Mouse (Mus musculus) cerebellum, postnatal 36 days (tissue): ENCODE data around the gene Pym1.

Experiments
- DNase-seq, 2 experiments: peaks; one replicate each; pipeline ENCODE4 v3.0.0; 2021 to 2022; ENCODE audit warnings: mixed read lengths in 2 of 2

The Pym1 gene

GRCm38 (mm10) chr10:128745946-128746613 lies 1.6 kb upstream of the Pym1 start:
- no peak for DNase-seq

DNA sequence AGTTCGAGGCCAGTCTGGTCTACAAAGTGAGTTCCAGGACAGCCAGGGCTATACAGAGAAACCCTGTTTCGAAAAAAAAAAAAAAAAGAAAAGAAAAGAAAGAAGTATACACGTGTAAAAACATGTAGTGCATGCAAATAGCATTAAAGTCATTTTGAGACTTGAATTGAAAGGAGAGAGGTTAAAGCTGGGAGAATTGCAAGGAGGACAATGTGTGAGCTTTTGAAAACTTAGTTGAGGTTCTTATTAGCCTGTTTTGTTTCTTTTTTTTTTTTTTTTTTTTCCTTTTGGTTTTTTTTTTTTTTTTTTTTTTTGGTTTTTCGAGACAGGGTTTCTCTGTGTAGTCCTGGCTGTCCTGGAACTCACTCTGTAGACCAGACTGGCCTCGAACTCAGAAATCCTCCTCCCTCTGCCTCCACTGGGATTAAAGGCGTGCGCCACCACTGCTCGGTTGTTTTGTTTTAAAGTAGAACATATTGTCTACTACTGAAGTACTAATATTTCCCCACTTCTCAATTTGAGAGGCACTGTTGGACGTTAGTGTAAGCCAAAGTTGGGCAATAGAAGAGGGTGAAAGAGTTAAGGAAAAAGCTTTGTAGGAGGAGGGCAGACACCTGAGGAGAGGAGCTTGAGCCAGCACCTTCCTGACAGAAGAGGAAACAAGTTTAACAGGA lies 580 bp upstream of the Pym1 start:
- no peak for DNase-seq

DNA sequence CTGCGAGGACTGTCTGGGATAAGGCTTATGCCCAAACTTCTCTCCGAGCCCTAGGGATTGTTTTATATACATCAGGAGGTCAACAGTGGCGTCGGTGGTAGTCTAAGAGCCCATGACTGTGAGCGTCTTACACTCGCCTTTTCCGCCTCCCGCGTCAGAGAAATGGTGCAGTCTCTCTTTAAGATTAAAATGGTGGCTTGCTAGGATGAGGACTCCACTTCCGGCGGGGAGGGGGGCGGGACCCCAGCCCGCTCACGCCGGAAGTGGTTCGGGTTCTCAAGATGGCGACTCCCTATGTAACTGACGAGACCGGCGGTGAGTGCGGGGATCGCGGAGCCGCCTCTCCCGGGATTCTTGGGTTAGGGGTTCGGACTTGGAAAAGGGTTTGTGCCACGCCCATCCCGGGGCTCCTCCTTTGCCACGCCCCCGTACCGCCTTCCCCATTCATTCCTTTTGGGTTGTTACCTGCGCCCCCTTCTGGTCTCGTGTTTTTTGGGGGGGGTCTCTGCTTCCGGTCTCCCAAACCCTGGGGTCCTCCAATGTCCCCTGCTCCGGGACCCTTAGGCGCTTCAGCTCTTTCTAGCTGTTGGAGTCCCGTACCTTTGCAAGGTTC lies 669 bp downstream of the Pym1 start:
- DNase-seq: peak; percentile 76 to 78

- no peak for DNase-seq
These were observed 25.2 kb downstream of the Pym1 start for GRCm38 (mm10) chr10:128772895-128773294.

- DNase-seq: no peak
These were observed 26.0 kb downstream of the Pym1 start for GRCm38 (mm10) chr10:128773685-128774084.

- no peak for DNase-seq
These were observed 30.8 kb downstream of the Pym1 start for GRCm38 (mm10) chr10:128778441-128778840.

- no peak for DNase-seq
These were observed 31.5 kb downstream of the Pym1 start for GRCm38 (mm10) chr10:128779011-128779795.

- DNase-seq: no peak
These were observed 32.5 kb downstream of the Pym1 start for GRCm38 (mm10) chr10:128780200-128780599.

- no peak for DNase-seq
These were observed 42.9 kb downstream of the Pym1 start, which contains the start of gene Mmp19 for GRCm38 (mm10) chr10:128790398-128791124. Mmp19 (plus strand) TSS chr10:128790910.

GRCm38 (mm10) chr10:128792041-128792440 lies 44.4 kb downstream of the Pym1 start:
- DNase-seq: no peak

GRCm38 (mm10) chr10:128793258-128793657 lies 45.6 kb downstream of the Pym1 start:
- no peak for DNase-seq

GRCm38 (mm10) chr10:128794391-128794790 lies 46.7 kb downstream of the Pym1 start:
- no peak for DNase-seq

GRCm38 (mm10) chr10:128795581-128795980 lies 47.9 kb downstream of the Pym1 start:
- no peak for DNase-seq

GRCm38 (mm10) chr10:128798676-128799075 lies 51.0 kb downstream of the Pym1 start:
- DNase-seq: no peak

- DNase-seq: no peak
These were observed 54.3 kb downstream of the Pym1 start for GRCm38 (mm10) chr10:128801981-128802495.

GRCm38 (mm10) chr10:128802956-128803355 lies 55.3 kb downstream of the Pym1 start:
- no peak for DNase-seq

DNA sequence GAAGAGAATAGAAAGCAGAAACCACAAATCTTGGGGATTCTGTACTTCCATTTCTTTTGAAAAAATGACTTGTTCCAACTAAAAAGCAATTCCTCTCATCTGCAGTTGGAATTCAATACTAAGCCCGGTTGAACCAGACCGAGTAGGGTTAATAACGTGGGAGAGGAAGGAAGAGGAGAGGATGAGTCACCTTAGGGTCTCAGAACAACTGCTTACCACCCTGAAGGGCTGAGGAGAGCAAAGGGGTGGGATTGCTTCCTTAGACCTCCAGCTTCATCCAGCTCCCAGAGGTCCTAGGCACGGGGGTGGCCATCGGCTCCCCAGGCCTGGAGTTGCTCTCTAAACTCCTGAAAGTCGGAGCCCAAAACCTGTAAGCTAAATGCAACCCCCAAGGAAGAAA lies 55.7 kb downstream of the Pym1 start:
- no peak for DNase-seq

DNA sequence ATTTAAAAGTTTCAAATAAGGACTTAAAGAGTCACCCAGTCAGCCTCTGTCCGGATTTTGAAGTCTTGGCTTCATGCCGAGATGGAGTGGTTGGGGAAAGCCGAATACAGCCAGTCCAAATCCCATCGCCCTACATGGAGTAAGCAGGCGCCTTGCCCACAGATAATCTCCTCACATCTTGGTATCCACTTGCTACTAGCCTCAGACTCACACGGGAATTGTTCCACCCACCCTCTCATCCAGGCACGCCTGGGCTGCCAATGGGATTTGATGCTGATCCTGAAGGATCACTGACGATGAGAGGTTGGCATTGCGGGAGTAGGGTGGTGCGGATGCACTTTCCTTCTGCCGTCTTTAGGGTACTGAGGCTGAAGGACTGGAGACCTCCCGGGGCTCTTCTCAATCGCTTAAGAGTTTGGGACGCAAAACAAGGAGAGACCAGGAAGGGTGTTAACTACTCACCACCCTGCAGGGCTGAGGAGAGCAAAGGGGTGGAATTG lies 56.1 kb downstream of the Pym1 start, which contains the start of gene Dnajc14:
Dnajc14 (plus strand) TSS at position 292 of the 500 bp plus-strand sequence.
- peak; percentile 64 to 67 for DNase-seq

- peak; percentile 54 to 70 for DNase-seq
These were observed 56.8 kb downstream of the Pym1 start, which contains the start of gene Tmem198b for GRCm38 (mm10) chr10:128804271-128805091. Tmem198b (minus strand) TSS chr10:128804370.

- peak; percentile 90 to 96 for DNase-seq
These were observed 57.7 kb downstream of the Pym1 start for GRCm38 (mm10) chr10:128805092-128806000.
